Mouse (Mus musculus) bone marrow macrophage, adult 2 months (primary cell): Measurements from ENCODE around the gene Sprr2k.

Experiments
- CTCF ChIP-seq: IDR thresholded peaks from 2 replicates; pipeline ENCODE4 v1.5.1; 2012; ENCODE audit warnings: low read depth, mild to moderate bottlenecking, low read length, moderate library complexity
- POLR2A ChIP-seq: IDR thresholded peaks from 2 replicates; pipeline ENCODE4 v1.6.1; 2012; ENCODE audit warnings: mild to moderate bottlenecking, low read depth, low read length, borderline replicate concordance

GRCm38 (mm10) chr3:92432282-92432681 is at the start of gene Sprr2k:
- no peak for TF ChIP-seq CTCF
- TF ChIP-seq POLR2A = no peak
